Mouse (Mus musculus): ENCODE measurements around the gene Tmpo.

The Tmpo gene

DNA sequence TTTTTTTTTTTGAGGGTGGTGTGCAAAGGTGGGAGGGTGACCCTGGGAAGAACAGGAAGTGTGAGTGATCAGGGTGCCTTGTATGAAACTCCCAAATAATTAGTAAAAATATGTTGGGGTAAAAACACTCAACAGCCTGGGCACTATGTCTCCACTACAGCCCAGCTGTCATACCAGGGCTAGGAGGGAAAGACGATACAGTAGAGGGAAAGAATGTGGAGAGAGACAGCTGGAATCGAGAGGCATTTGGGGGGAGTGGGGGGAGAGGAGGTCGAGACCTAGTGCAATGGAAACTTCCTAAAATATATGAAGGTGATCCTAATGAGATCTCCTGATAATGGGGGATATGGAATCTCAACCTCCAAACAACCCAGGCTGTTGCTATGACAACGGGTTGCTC lies 71.3 kb downstream of the Tmpo start:
- DNase-seq (ENCODE audit: low spot score), result no peak

DNA sequence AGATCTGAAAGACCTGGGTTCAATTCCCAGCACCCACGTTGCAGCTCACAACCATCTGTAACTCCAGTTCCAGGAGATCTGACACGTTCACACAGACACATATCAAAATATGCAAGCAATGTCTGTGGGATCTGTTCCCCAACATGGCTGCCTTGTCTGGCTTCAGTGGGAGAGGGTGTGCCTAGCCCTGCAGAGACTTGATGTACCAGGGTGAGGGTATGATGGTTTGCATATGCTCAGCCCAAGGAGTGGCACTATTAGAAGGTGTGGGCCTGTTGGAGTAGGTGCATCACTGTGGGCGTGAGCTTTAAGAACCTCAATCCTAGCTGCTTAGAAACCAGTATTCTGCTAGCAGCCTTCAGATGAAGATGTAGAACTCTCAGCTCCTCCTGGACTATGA lies 75.1 kb downstream of the Tmpo start:
- DNase-seq (ENCODE audit: low spot score), result no peak

DNA sequence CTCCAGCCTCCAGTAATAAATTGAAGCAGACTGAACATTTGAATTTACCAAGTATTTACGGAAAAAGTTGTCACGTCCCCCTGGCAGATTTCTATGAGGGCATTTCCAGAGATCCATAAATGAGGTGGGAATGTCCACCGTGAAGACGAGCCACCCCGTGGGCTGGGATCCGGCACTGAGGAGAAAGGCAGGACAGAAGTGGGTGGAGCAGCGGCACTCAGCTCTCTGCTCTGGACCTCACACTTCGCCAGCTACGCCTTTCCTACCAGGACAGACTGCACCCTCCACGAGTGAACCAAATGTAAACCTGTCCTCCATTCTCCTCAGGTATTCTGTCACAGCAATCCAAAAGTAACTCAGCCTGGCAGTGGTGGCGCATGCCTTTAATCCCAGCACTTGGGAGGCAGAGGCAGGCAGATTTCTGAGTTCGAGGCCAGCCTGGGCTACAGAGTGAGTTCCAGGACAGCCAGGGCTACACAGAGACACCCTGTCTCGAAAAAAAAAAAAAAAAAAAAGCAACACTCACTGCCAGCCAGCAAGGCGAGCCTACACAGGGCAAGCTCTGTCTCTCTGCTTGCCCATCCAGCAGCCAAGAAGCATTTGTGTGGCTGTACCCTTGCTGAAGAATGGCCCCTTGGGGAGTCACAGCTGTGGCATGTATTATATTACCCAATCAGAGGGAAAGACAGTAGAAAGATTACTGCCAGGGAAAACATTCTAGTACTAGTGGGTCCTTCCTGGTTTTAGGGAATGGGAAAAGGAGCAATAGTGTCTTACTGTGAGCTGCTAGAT lies 78.1 kb downstream of the Tmpo start:
- peak; percentile 68 for DNase-seq (ENCODE audit: low spot score)

DNA sequence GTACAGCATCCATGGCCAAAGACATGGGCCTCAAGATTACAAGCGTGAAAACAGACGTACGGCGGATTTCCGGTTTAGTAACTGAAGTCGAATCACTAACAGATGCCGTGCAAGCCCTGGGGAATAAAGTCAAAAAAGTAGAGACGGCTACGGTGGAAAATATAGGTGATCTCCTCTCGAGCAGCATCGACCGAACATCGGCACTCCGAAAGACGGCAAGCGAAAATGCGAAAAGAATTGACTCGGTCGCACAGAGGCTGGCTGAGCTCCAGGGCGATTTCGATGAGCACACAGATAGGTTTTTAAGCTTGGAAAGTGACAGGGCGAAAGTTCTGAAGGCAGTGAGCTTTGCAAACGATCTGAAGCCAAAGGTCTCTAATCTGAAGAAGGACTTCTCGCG lies 79.2 kb downstream of the Tmpo start:
- no peak for DNase-seq (ENCODE audit: low spot score)

DNA sequence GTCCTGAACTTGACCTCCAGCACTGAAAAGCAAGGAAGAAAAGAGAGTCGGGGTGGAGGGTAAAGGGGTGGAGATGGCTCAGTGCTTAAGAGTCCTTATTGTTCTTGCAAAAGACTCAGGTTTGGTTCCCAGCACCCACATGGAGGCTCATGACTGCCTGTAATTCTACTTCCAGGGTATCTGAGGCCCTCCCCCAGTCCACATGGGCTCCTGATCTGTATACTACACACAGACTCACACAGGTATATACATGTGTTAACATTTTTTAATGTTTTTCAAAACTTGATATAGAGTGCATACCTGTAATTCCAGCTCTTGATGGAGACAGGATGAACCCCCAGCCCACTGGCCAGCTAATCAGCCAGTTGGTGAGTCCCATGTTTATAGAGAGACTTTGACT lies 81.0 kb downstream of the Tmpo start:
- DNase-seq (ENCODE audit: low spot score), result no peak

DNA sequence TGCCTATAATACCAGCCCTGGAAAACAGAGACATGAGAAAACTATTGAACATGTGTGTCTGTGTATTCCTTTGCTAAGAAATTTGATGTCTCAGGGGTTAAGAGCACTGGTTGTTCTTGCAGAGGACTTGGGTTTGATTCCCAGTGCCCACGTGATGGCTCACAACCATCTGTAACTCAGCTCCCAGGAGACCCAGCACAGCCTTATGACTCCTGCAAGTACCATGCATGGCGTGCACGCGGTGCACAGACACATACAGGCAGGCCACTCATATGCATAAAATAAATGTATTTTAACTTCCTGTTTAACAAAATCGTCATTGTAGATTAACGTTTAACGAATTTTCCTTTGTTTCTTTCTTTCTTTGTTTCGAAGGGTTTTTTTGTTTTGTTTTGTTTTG lies 83.1 kb downstream of the Tmpo start:
- no peak for DNase-seq (ENCODE audit: low spot score)
